Mouse (Mus musculus) bone marrow macrophage, adult 2 months (primary cell): ENCODE measurements around the gene Dusp14.

Experiments
- CTCF ChIP-seq: IDR thresholded peaks from 2 replicates; pipeline ENCODE4 v1.5.1; 2012; ENCODE audit warnings: low read depth, mild to moderate bottlenecking, low read length, moderate library complexity
- POLR2A ChIP-seq: IDR thresholded peaks from 2 replicates; pipeline ENCODE4 v1.6.1; 2012; ENCODE audit warnings: mild to moderate bottlenecking, low read depth, low read length, borderline replicate concordance

GRCm38 (mm10) chr11:84060635-84061034, 8.4 kb downstream of the Dusp14 start:
- TF ChIP-seq POLR2A (no peak), CTCF (no peak)
